Comparison of ENCODE assay signal across 20 mouse cellular contexts in genomic region chr2:137591551-137591950, GRCm38 (mm10).
DNase-seq lines count a peak whose midpoint lies in the region; ATAC-seq and TF ChIP-seq lines count a peak whose summit lies in the region.
"Had no signal": no experiment of that assay in that cellular context is flagged by ENCODE, and none has a peak within 500 bp of the region (broad histone marks: within the 10 kb centered on the region; RNA-seq: fewer than 3 reads in every experiment).

No protein-coding gene starts in this region.

- peak; percentile 57 for DNase-seq in limb, embryonic 14.5 days (ENCODE audit: low spot score)
- DNase-seq in limb, embryonic 10.5 days (ENCODE audit: low spot score), result no peak
- peak; percentile 7 to 24 for DNase-seq in gastrocnemius, postnatal 36 days
- peak; percentile 11 for DNase-seq in heart, postnatal 4 days
- DNase-seq in frontal cortex, postnatal 10 days (ENCODE audit: low spot score in 2 of 2), result no peak
- DNase-seq in right cerebral cortex, postnatal 14 days, result no peak
- DNase-seq: adrenal gland, postnatal 10 days; cerebellum, adult 9-11 months; kidney, adult 9 months; kidney, postnatal 25 days; thymus, postnatal 4 days had no signal

- TF ChIP-seq POLR2A in limb, embryonic 14.5 days (IDR thresholded peaks at IDR 0.05; ENCODE audit: borderline replicate concordance, extremely low read depth, insufficient read depth, insufficient read length), result no peak
- no peak for TF ChIP-seq POLR2A in embryonic fibroblast, embryonic 13.5 days (IDR thresholded peaks at IDR 0.05; ENCODE audit: low read depth, low read length)

- no peak overlapping the region for H3K9ac ChIP-seq in limb, embryonic 14.5 days (ENCODE audit: low read depth, low read length, severe bottlenecking)
- H3K9ac ChIP-seq: embryonic facial prominence, embryonic 13.5 days; hindbrain, embryonic 14.5 days; intestine, embryonic 15.5 days; limb, embryonic 15.5 days; liver, embryonic 15.5 days; midbrain, embryonic 13.5 days had no signal

- H3K27me3 ChIP-seq in limb, embryonic 14.5 days (ENCODE audit: control insufficient read depth, insufficient read depth, low read length), result no peaks in the 10 kb centered on the region
- H3K27me3 ChIP-seq in limb, embryonic 10.5 days (ENCODE audit: low read depth, poor library complexity, severe bottlenecking), result no peaks in the 10 kb centered on the region
- H3K27me3 ChIP-seq: embryonic facial prominence, embryonic 13.5 days; intestine, embryonic 15.5 days; limb, embryonic 15.5 days; liver, embryonic 15.5 days; midbrain, embryonic 13.5 days had no signal

- no peak overlapping the region for H3K27ac ChIP-seq in limb, embryonic 14.5 days (replicated peaks; ENCODE audit: low read depth, low read length)
- no peak overlapping the region for H3K27ac ChIP-seq in limb, embryonic 10.5 days
- peak overlapping the region; percentile 26; the same call in 1 of the 2 replicates for H3K27ac ChIP-seq in embryonic fibroblast, embryonic 13.5 days (ENCODE audit: insufficient read depth, low read length)
- H3K27ac ChIP-seq: embryonic facial prominence, embryonic 13.5 days; hindbrain, embryonic 14.5 days; intestine, embryonic 15.5 days; limb, embryonic 15.5 days; liver, embryonic 15.5 days; midbrain, embryonic 13.5 days had no signal

- H3K4me2 ChIP-seq in limb, embryonic 14.5 days (replicated peaks; ENCODE audit: low read depth, low read length, severe bottlenecking), result no peak overlapping the region
- H3K4me2 ChIP-seq: embryonic facial prominence, embryonic 13.5 days; hindbrain, embryonic 14.5 days; intestine, embryonic 15.5 days; limb, embryonic 15.5 days; liver, embryonic 15.5 days; midbrain, embryonic 13.5 days had no signal

- H3K9me3 ChIP-seq in limb, embryonic 14.5 days (ENCODE audit: control insufficient read depth, low read length), result no peaks in the 10 kb centered on the region
- no peaks in the 10 kb centered on the region for H3K9me3 ChIP-seq in limb, embryonic 10.5 days (replicated peaks)
- H3K9me3 ChIP-seq: embryonic facial prominence, embryonic 13.5 days; intestine, embryonic 15.5 days; limb, embryonic 15.5 days; liver, embryonic 15.5 days; midbrain, embryonic 13.5 days had no signal

- no peak for TF ChIP-seq CTCF in embryonic fibroblast, embryonic 13.5 days (IDR thresholded peaks at IDR 0.05; ENCODE audit: borderline replicate concordance, insufficient read depth, low read length)

- no peaks in the 10 kb centered on the region for H3K4me1 ChIP-seq in limb, embryonic 14.5 days (ENCODE audit: control insufficient read depth, insufficient read depth, low read length)
- H3K4me1 ChIP-seq in limb, embryonic 10.5 days, result no peaks in the 10 kb centered on the region
- H3K4me1 ChIP-seq in embryonic fibroblast, embryonic 13.5 days (ENCODE audit: control insufficient read depth, insufficient read depth, low read length), result peaks cover 2% of the 10 kb centered on the region
- H3K4me1 ChIP-seq: embryonic facial prominence, embryonic 13.5 days; intestine, embryonic 15.5 days; limb, embryonic 15.5 days; liver, embryonic 15.5 days; midbrain, embryonic 13.5 days had no signal

- intact Hi-C loops in gastrocnemius, postnatal 36 days (cut with DNase I), result no loop called here

- 52% methylated on average over 1 of the region's 1 CpGs for WGBS in limb, embryonic 14.5 days
- WGBS in limb, embryonic 10.5 days, result 85% methylated on average over 1 of the region's 1 CpGs

- no peaks in the 10 kb centered on the region for H3K36me3 ChIP-seq in limb, embryonic 14.5 days (ENCODE audit: control insufficient read depth, insufficient read depth, low read length)
- no peaks in the 10 kb centered on the region for H3K36me3 ChIP-seq in limb, embryonic 10.5 days
- H3K36me3 ChIP-seq: embryonic facial prominence, embryonic 13.5 days; intestine, embryonic 15.5 days; limb, embryonic 15.5 days; liver, embryonic 15.5 days; midbrain, embryonic 13.5 days had no signal

- H3K4me3 ChIP-seq in limb, embryonic 14.5 days (replicated peaks; ENCODE audit: low read length), result no peak overlapping the region
- no peak overlapping the region for H3K4me3 ChIP-seq in limb, embryonic 10.5 days
- H3K4me3 ChIP-seq in embryonic fibroblast, embryonic 13.5 days (ENCODE audit: insufficient read depth, low read length), result no peak overlapping the region
- H3K4me3 ChIP-seq: embryonic facial prominence, embryonic 13.5 days; intestine, embryonic 15.5 days; limb, embryonic 15.5 days; liver, embryonic 15.5 days; midbrain, embryonic 13.5 days; myocyte had no signal

- ATAC-seq in limb, embryonic 14.5 days (ENCODE audit: low FRiP score, low read depth), result no peak
- ATAC-seq: forebrain, embryonic 16.5 days; intestine, embryonic 15.5 days; midbrain, embryonic 13.5 days had no signal

Comparison
In these comparisons a context has a peak if more than half of its experiments do, and no peak if none do; other contexts are left out.
1. DNase-seq: peak in limb, embryonic 14.5 days (single experiment), gastrocnemius, postnatal 36 days (2 of 2) and heart, postnatal 4 days (single experiment); none in limb, embryonic 10.5 days (single experiment), frontal cortex, postnatal 10 days (0 of 2) and right cerebral cortex, postnatal 14 days (single experiment).